Mouse (Mus musculus) testis, adult 2 months (tissue): ENCODE measurements around the gene 9530077C05Rik. TPM values are rescaled to one million over a fixed set of nuclear protein-coding genes. Genes with fewer than 3 reads are reported as not detected.

Experiments
- H3K27ac ChIP-seq: fragments of 200-500 bp; 2 replicates; pipeline ENCODE4 v1.5.1; 2012; ENCODE audit warnings: low read depth, low read length; ENCODE audit not compliant: control insufficient read depth, insufficient read depth
- H3K27me3 ChIP-seq: fragments of 200-500 bp; 2 replicates; pipeline ENCODE4 v1.6.1; 2012; ENCODE audit warnings: mild to moderate bottlenecking, low read length, moderate library complexity; ENCODE audit not compliant: control insufficient read depth, insufficient read depth
- H3K36me3 ChIP-seq: fragments of 200-500 bp; 2 replicates; pipeline ENCODE4 v1.6.1; 2012; ENCODE audit warnings: mild to moderate bottlenecking, low read length; ENCODE audit not compliant: control insufficient read depth, insufficient read depth
- H3K4me1 ChIP-seq: fragments of 200-500 bp; 2 replicates; pipeline ENCODE4 v1.6.1; 2012; ENCODE audit warnings: low read length; ENCODE audit not compliant: control insufficient read depth, insufficient read depth
- H3K4me3 ChIP-seq: fragments of 200-500 bp; 2 replicates; pipeline ENCODE4 v1.5.1; 2012; ENCODE audit warnings: low read depth, mild to moderate bottlenecking, low read length, moderate library complexity, mixed read lengths; ENCODE audit not compliant: control insufficient read depth
- CTCF ChIP-seq: fragments of 200-500 bp; IDR thresholded peaks from 2 replicates; pipeline ENCODE4 v1.5.1; 2012; ENCODE audit warnings: low read depth, mild to moderate bottlenecking, inconsistent platforms, low read length, moderate library complexity; ENCODE audit not compliant: control insufficient read depth, insufficient read depth, insufficient replicate concordance
- POLR2A ChIP-seq: fragments of 200-500 bp; IDR thresholded peaks from 2 replicates; pipeline ENCODE4 v1.6.1; 2012; ENCODE audit warnings: low read depth, mild to moderate bottlenecking, inconsistent platforms, low read length, moderate library complexity; ENCODE audit not compliant: control insufficient read depth
- polyA plus RNA-seq: library from polyadenylated mRNA; depleted of rRNA; stranded (reverse); fragments of >200 nt; gene quantifications from 2 replicates; pipeline ENCODE4 v1.2.3, GENCODE M21; 2012

Gene 9530077C05Rik
- polyA plus RNA-seq, 1 experiment, result 43.0 TPM

- Histone ChIP-seq H3K4me3 (no peak overlapping the region), H3K36me3 (no peaks in the 10 kb centered on the region; the same call in 1 of the 2 replicates), H3K27ac (no peak overlapping the region), H3K27me3 (no peaks in the 10 kb centered on the region), H3K4me1 (no peaks in the 10 kb centered on the region)
- TF ChIP-seq POLR2A, result no peak
- no peak for TF ChIP-seq CTCF
Observed at GRCm38 (mm10) chr9:22423507-22423906, 12.2 kb downstream of the 9530077C05Rik start.

- Histone ChIP-seq H3K27me3 (no peaks in the 10 kb centered on the region), H3K4me1 (no peaks in the 10 kb centered on the region), H3K36me3 (no peaks in the 10 kb centered on the region; the same call in 1 of the 2 replicates), H3K4me3 (no peak overlapping the region), H3K27ac (no peak overlapping the region)
- no peak for TF ChIP-seq POLR2A
- no peak for TF ChIP-seq CTCF
Observed at GRCm38 (mm10) chr9:22424196-22424595, 12.9 kb downstream of the 9530077C05Rik start.

GRCm38 (mm10) chr9:22424719-22425118 lies 13.4 kb downstream of the 9530077C05Rik start:
- H3K36me3 ChIP-seq, result no peaks in the 10 kb centered on the region; the same call in 1 of the 2 replicates
- H3K4me3 ChIP-seq, result no peak overlapping the region
- no peaks in the 10 kb centered on the region for H3K27me3 ChIP-seq
- H3K27ac ChIP-seq, result peak overlapping the region; percentile 39; the same call in 1 of the 2 replicates
- H3K4me1 ChIP-seq, result no peaks in the 10 kb centered on the region
- no peak for TF ChIP-seq CTCF

GRCm38 (mm10) chr9:22428028-22428665 lies 16.8 kb downstream of the 9530077C05Rik start:
- Histone ChIP-seq H3K4me3 (no peak overlapping the region), H3K4me1 (no peaks in the 10 kb centered on the region), H3K27me3 (no peaks in the 10 kb centered on the region), H3K27ac (no peak overlapping the region), H3K36me3 (no peaks in the 10 kb centered on the region; the same call in 1 of the 2 replicates)
- TF ChIP-seq POLR2A (no peak), CTCF (no peak)

- no peak overlapping the region for H3K4me3 ChIP-seq
- TF ChIP-seq POLR2A, result no peak
- no peak for TF ChIP-seq CTCF
- no peak overlapping the region for H3K27ac ChIP-seq
- H3K4me1 ChIP-seq, result no peaks in the 10 kb centered on the region
- no peaks in the 10 kb centered on the region for H3K27me3 ChIP-seq
- H3K36me3 ChIP-seq, result no peaks in the 10 kb centered on the region; the same call in 1 of the 2 replicates
Observed at GRCm38 (mm10) chr9:22428666-22429410, 17.5 kb downstream of the 9530077C05Rik start.

- H3K27ac ChIP-seq, result no peak overlapping the region; the same call in 1 of the 2 replicates
- TF ChIP-seq CTCF, result no peak
- TF ChIP-seq POLR2A, result no peak
- no peak overlapping the region for H3K4me3 ChIP-seq
- no peaks in the 10 kb centered on the region; the same call in 1 of the 2 replicates for H3K36me3 ChIP-seq
- no peaks in the 10 kb centered on the region for H3K27me3 ChIP-seq
- no peaks in the 10 kb centered on the region for H3K4me1 ChIP-seq
Observed at GRCm38 (mm10) chr9:22429533-22430241, 18.4 kb downstream of the 9530077C05Rik start.

GRCm38 (mm10) chr9:22430315-22430840 lies 19.1 kb downstream of the 9530077C05Rik start:
- no peak for TF ChIP-seq POLR2A
- TF ChIP-seq CTCF, result no peak
- H3K4me3 ChIP-seq, result no peak overlapping the region

More at GRCm38 (mm10) chr9:22430315-22430840, 19.1 kb downstream of the 9530077C05Rik start:
- H3K27me3 ChIP-seq, result no peaks in the 10 kb centered on the region
- peaks cover under 1% of the 10 kb centered on the region; the same call in 1 of the 2 replicates for H3K36me3 ChIP-seq
- H3K4me1 ChIP-seq, result no peaks in the 10 kb centered on the region
- H3K27ac ChIP-seq, result no peak overlapping the region
